Mouse (Mus musculus): ENCODE results near the gene Gm44579.

- TF ChIP-seq CTCF (IDR thresholded peaks at IDR 0.05; ENCODE audit: low read depth, low read length) = no peak
- TF ChIP-seq POLR2A (IDR thresholded peaks at IDR 0.05; ENCODE audit: extremely low read depth, insufficient read depth, low read length) = no peak
Observed at GRCm38 (mm10) chr15:98157253-98157652, 63.5 kb downstream of the Gm44579 start.

Data from liver, adult 2 months (tissue).